Mouse (Mus musculus) cerebellum, postnatal 14 days (tissue): Measurements from ENCODE around the gene Actc1.

Source experiments
- DNase-seq, 2 experiments: peaks; one replicate each; pipeline ENCODE4 v3.0.0; 2021; ENCODE audit warnings: mixed read lengths in 2 of 2

The Actc1 gene

DNA sequence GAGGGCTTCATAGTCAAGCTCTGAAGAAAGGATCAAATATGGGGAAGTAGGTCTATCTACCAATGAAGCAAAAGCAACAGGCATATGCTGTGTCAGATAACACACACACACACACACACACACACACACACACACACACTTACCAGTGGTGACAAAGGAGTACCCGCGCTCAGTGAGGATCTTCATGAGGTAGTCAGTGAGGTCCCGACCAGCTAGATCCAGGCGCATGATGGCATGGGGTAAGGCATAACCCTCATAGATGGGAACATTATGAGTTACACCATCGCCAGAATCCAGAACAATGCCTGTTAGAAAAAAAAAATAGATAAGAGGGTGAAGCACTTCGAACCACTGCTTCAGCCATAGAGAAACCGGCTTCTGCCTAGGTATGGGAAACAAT, 4.0 kb downstream of the Actc1 start:
- DNase-seq = no peak

- no peak for DNase-seq
These were observed 5.3 kb downstream of the Actc1 start for GRCm38 (mm10) chr2:114047960-114048611.

DNA sequence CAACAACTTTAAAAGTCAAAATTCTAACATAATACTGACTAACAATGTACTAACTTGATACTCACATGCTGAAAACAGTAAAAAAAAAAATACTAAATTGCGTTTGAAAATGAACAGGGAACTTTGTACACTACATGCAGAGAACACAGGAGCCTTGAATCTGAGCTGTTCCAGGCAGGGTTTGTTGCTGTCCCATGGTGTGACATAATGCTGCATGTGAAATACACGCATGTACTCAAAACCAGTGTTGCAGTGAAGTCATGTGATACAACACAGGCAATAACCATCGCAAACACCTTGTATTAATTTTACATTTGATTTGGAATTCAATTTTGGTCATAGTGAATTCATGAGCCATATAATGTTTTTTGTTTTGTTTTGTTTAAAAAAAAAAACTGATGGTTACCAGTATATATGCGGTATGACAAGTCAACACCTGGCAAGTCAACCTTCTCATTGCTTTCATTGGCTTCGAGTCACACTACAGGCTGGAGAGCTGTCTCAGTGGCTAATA, 7.1 kb downstream of the Actc1 start:
- no peak for DNase-seq

GRCm38 (mm10) chr2:114037926-114038325, 15.4 kb downstream of the Actc1 start:
- no peak for DNase-seq

DNA sequence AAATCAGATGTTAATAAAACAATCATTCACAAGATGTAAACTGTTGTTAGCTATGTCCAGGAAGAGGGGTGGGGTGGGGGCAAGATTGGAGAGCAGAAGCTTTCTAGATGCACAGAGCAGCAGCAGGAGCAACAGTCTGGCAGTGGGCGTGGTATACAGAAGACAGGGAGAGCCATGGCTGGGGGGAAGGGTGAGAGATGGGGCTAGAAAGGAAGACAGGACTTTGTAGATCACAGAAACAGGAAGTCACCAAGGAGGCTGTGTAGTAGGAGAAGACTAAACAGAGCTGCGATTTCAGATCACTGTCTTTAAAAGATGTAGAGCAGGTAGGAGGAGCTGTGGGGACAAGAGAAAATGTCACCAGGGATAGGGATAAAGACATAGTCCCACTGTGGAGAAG, 21.1 kb downstream of the Actc1 start:
- DNase-seq = no peak

- no peak for DNase-seq
These were observed 30.0 kb downstream of the Actc1 start for GRCm38 (mm10) chr2:114023383-114023782.

DNA sequence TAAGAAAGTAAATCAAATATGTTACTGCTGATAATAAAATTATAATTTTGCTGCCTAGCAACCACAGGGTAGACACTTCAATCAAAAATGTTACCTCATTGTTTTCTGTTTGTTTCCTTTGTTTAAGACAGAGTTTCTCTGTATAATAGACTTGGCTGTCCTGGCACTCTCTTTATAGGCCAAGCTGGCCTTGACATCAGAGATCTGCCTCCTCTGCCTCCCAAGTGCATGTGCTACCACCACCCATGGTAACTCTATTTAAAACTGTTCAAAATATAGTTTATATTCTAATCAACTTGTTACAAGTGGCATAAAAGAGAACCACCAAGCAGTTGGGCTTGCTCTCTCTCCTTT, 33.2 kb downstream of the Actc1 start:
- no peak for DNase-seq

GRCm38 (mm10) chr2:114019474-114020209, 33.7 kb downstream of the Actc1 start:
- DNase-seq = no peak

- no peak for DNase-seq
These were observed 35.2 kb downstream of the Actc1 start for GRCm38 (mm10) chr2:114018136-114018535.

DNA sequence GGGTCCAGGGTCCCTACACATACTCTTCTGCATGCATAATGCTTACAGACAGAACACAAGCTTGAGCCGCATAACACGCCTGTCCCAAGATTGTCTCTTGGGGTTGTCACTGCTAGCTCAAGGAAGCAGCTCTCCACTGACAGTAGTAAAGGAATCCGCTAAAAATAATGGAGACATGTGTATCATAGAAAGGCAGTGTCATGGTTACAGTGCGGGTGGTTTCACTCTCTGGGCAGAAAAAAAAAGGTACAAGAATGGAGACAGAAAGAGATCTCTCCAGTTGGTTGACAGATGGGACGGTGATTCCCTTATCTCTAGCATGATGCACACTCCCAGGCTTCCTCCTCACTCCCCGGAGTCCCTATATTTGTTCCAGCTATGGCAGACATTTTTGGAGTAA, 38.5 kb downstream of the Actc1 start:
- DNase-seq = no peak

GRCm38 (mm10) chr2:114013846-114014245, 39.5 kb downstream of the Actc1 start:
- no peak for DNase-seq

DNA sequence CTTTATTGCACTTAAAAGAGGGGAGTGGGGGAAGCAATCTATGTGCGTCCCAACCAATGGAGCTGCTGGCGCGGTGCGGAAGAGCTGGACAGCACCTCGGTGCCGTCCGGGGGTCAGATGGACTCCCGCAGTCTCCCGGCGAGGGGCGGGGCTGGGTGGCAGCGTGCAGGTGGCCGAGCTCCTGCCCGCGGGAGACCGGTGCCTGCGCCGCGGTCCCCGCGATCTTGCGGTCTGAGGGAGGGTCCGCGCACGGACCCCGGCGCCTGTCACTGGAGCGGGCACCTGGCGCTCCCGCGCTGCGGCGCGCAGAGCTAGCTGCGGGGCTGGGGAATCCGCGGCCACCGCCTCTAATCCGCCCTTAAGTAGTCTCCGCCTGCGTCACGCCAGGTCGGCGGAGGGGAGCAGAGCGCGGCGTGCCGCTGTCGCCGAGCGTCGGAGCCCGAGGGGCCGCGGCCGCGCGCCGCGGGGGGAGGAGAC, 40.0 kb downstream of the Actc1 start, which contains the start of gene Gjd2:
Gene Gjd2, minus strand, starts transcription at position 325 of the 477 bp plus-strand sequence.
- DNase-seq = peak; percentile 42 to 54

DNA sequence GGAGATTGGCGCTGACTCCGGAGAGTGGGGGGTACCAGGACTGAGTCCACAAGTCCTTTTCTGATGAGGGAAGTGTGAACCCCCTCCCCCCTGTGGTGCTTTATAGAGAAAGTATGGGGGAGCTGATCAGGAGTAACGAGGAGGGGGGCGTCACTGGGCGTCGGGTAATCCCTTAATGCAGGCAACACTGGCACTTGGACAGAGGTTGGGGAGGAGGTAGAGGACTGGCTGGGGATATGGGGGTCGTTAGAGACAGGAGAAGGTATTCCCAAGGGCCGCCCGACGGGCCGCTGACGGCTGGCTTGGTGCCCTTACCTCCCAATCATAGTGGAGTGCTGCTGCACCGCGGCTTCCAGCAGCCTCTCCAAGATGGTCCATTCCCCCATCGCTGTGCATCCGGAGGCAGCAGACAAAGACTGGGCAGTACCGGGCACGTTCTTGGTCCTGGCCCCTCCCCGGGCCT, 40.6 kb downstream of the Actc1 start:
- peak; percentile 59 to 65 for DNase-seq

- peak in 1 of 2 experiments; percentile 12 for DNase-seq
These were observed 41.5 kb downstream of the Actc1 start for GRCm38 (mm10) chr2:114011838-114012237.

- DNase-seq = no peak
These were observed 45.0 kb downstream of the Actc1 start for GRCm38 (mm10) chr2:114008321-114008720.

GRCm38 (mm10) chr2:113997484-113997883, 55.9 kb downstream of the Actc1 start:
- DNase-seq = no peak
